Mouse (Mus musculus): ENCODE measurements around the gene Cenpb.

GRCm38 (mm10) chr2:131206778-131207177 lies 26.9 kb upstream of the Cenpb start, which contains the start of gene Ap5s1:
- TF ChIP-seq POLR2A (IDR thresholded peaks at IDR 0.05; ENCODE audit: low read depth, low read length) (no peak), CTCF (IDR thresholded peaks at IDR 0.05; ENCODE audit: extremely low read depth, insufficient read depth, insufficient read length, insufficient replicate concordance) (no peak)
